Mouse (Mus musculus): ENCODE measurements at regions not wholly inside any gene's neighbourhood (a gene's known extent, or its start where the extent isn't known, plus 50 kb on each side); places are given as distances from the start of the nearest gene placed in this dataset.

DNA sequence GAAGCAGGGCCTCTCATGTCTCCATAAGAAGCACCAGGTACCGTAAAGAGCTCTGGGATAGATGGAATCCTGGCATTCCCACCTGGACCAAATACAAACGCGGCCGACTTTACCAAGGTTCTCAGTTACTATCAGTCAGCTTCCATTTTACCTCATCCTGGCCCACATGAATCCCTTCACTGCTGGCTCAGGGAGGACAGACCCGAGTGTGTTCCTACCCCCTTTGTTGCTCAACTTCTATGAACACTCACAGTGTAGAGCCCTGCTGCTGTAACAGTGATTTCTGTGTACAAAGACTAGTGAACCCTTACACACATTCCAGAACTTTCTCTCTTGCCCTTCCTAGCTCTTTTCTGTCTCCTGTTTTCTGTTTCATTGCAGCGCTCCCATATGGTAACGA is 229.0 kb upstream of the Ercc4 start:
- TF ChIP-seq CTCF (IDR thresholded peaks at IDR 0.05), result no peak
- Histone ChIP-seq H3K27ac (no peak overlapping the region), H3K4me3 (no peak overlapping the region)
- intact Hi-C loops (cut with DNase I), result no loop called here
- DNase-seq, result no peak

DNA sequence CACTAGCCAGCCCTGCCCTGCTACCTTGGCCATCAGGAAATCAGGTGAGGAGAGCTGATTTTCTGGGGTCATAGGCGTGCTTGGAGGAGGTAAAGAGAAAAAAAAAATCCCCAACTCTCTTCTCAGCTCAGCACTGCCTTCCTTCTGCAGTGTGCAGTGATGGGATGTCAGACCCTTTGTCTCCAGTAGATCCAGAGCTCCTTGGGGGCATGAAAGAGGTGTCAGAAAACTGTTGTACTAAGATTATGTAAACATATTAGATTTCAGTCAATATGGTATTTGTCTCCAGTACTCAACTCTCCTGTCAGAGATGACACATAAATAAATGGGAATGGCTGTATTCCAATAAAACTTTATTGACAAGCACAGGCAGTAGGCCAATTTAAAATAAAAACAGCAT is 226.8 kb upstream of the Ercc4 start:
- TF ChIP-seq CTCF (IDR thresholded peaks at IDR 0.05), result no peak
- Histone ChIP-seq H3K4me3 (no peak overlapping the region), H3K27ac (no peak overlapping the region)
- intact Hi-C loops (cut with DNase I), result no loop called here
- DNase-seq, result no peak

DNA sequence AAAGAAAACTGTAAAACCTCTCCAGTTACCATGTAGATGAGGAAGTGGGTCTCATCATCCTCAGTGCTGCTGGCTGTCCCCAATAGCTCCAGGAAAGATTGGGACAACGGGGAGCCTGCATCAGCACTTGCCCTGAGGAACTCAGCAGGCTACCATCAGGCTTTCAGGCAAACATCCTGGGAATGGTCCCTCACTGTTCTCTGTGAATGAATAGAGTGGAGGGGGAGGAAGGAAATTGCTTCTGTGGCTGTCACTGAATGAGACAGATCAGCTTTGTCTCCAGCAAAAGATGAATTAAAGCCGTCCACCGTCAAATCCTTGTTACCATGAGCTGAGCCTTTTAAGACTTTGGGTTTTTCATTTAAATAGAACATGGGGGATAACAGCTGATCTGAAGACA is 224.9 kb upstream of the Ercc4 start:
- intact Hi-C loops (cut with DNase I), result no loop called here
- DNase-seq, result no peak
- Histone ChIP-seq H3K4me3 (no peak overlapping the region), H3K27ac (no peak overlapping the region)
- no peak for TF ChIP-seq CTCF (IDR thresholded peaks at IDR 0.05)

DNA sequence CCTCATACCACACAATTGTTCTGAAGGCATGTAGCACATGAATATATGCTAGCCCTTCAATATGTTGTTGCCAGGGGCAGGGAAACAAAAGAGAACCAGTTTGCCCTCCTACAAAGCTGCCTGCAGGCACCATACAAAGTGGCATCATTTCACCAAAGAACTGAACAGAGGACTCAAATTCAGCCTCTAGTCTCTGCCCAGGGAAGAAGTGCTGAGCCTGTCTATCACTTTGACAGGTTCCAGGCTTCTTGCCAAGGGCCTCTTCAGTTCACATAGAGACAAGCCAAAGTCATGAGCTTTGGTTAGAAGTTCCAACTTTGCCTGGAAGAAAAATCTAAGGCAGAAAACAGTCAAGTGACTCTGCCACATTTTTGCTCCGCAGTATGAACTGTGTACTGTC is 223.4 kb upstream of the Ercc4 start:
- intact Hi-C loops (cut with DNase I), result no loop called here
- no peak for TF ChIP-seq CTCF (IDR thresholded peaks at IDR 0.05)
- no peak for DNase-seq

DNA sequence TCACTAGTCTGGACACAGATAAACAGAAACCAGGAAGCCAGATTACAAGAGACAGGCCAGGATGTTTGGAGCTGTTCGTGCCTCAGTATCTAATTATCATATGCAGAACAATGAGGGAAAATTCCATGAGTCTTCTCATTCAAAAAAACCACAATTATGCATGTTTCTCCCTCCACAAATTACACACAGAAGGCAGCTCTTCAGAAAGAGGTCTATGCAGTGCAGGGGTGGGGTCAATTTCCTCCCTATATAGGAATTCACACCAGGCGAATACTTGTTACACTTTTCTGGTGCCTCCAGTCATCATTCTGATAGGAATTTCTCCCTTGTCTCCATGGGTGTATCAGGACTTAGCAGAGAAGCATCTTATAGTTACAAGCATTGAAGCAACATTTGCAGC is 222.1 kb upstream of the Ercc4 start:
- Histone ChIP-seq H3K4me3 (no peak overlapping the region), H3K27ac (no peak overlapping the region)
- intact Hi-C loops (cut with DNase I), result no loop called here
- TF ChIP-seq CTCF (IDR thresholded peaks at IDR 0.05), result no peak
- no peak for DNase-seq

More for the DNA sequence above, 223.4 kb upstream of the Ercc4 start:
- Histone ChIP-seq H3K27ac (no peak overlapping the region), H3K4me3 (no peak overlapping the region)

DNA sequence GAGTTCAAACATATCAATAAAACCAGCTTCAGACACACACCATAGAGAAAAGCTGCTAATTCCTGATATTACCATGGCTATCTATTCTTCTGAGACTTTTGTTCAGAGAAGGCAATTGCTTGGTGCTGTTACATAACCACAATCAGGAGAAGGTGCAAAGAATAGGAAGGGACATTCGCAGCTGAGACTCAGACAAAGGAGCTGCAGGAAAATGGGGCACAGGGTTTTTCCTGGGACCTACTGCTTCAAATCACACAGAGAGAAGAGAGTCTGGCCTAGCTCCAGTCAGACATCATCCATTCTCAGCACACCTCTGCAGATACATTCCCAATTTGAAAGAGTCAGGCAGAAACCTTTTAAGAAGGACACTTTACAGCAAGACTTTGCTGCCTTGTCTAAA is 219.4 kb upstream of the Ercc4 start:
- DNase-seq, result no peak
- no peak overlapping the region for H3K27ac ChIP-seq
- intact Hi-C loops (cut with DNase I), result no loop called here
- no peak overlapping the region for H3K4me3 ChIP-seq
- TF ChIP-seq CTCF (IDR thresholded peaks at IDR 0.05), result no peak

DNA sequence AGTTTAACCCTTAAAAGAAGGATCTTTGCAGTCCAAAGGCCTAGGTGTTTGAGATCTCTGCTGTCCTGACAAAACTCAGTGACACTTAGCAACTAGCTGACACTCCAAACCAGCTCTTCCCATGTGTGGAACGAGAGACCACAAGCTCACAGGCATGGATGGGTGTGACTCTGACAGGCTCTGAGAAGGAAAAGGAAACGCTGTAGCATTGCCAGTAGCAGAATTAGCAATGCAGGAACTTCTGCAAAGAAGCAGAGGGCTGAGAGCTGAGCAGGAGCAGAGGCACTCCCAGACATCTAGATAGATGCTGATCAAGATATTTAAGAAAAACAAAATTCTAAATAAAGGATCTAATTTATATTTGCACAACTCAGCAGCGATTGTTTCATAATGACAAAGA is 218.9 kb upstream of the Ercc4 start:
- TF ChIP-seq CTCF (IDR thresholded peaks at IDR 0.05), result no peak
- H3K4me3 ChIP-seq, result no peak overlapping the region
- DNase-seq, result no peak
- intact Hi-C loops (cut with DNase I), result no loop called here
- H3K27ac ChIP-seq, result no peak overlapping the region

DNA sequence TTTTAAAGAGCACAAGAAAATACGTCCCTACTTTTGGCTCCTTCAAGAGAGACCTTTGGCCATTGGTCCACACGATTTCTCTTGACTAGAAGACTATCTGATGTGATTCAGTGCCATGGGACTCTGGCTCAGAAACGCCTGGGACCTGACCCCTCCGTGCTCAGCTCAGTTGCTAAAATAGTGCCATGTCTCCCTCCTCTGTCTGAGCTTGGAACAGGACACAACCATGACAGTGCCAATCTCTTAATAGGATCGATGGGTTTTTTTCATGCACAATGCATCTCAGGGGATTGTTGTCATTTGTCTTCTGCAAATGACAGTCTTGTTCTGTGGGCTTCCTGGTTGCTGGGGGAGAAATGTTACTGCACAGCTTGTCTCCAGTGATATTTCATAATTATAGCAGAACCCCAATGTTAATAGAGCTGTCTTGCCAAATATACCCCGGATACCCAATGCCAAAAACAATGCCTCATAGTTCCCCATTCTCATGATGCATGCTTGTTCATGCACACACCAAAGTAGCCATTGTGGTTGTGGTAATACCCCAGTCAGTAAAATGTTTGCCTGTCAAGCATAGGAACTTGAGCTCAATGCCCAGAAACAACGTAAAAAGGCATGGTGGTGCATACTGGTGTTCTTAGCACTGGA is 216.7 kb upstream of the Ercc4 start:
- no peak for TF ChIP-seq CTCF (IDR thresholded peaks at IDR 0.05)
- DNase-seq, result no peak
- no peak overlapping the region for H3K4me3 ChIP-seq
- no peak overlapping the region for H3K27ac ChIP-seq
- intact Hi-C loops (cut with DNase I), result no loop called here

DNA sequence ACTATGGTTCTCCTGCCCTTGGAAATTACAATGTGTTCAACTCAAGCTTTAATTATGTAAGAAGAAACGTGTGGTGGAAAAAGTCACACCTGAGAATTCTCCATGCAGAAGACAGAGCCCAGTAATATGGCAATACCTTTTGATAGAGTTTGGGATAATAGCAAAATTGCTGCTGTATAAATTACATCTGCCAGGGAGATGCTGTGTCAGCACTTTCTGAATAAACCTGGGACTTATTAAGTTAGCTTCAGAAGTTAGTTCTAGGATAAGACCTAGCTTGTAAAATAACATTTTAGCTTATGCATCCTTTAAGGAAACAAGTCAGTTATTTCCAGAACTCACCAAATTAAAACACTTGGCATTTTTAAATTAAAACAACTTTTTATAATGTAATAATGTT is 212.2 kb upstream of the Ercc4 start:
- DNase-seq, result no peak
- Histone ChIP-seq H3K27ac (no peak overlapping the region), H3K4me3 (no peak overlapping the region)
- no peak for TF ChIP-seq CTCF (IDR thresholded peaks at IDR 0.05)
- intact Hi-C loops (cut with DNase I), result no loop called here

DNA sequence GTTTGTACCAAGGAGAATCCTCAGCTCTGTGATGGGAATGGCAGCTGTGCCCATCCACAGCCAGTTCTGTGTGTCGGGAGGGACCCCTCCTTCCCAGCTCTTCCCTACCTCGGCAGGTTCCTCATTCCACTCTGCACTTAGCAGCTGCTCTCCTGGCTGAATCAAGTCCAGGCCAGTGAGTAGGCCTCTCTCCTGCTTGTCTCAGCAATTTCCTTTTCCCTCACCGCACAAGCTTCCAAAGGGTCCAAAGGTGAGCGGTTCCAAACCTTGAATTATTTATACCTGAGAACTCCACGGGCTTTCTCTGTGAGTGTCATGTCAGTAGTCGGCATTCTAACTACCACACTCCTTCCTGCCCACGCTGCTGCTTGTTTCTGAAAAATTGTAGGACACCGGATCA is 208.8 kb upstream of the Ercc4 start:
- H3K4me3 ChIP-seq, result no peak overlapping the region
- H3K27ac ChIP-seq, result no peak overlapping the region
- intact Hi-C loops (cut with DNase I), result no loop called here
- TF ChIP-seq CTCF (IDR thresholded peaks at IDR 0.05), result no peak
- no peak for DNase-seq

DNA sequence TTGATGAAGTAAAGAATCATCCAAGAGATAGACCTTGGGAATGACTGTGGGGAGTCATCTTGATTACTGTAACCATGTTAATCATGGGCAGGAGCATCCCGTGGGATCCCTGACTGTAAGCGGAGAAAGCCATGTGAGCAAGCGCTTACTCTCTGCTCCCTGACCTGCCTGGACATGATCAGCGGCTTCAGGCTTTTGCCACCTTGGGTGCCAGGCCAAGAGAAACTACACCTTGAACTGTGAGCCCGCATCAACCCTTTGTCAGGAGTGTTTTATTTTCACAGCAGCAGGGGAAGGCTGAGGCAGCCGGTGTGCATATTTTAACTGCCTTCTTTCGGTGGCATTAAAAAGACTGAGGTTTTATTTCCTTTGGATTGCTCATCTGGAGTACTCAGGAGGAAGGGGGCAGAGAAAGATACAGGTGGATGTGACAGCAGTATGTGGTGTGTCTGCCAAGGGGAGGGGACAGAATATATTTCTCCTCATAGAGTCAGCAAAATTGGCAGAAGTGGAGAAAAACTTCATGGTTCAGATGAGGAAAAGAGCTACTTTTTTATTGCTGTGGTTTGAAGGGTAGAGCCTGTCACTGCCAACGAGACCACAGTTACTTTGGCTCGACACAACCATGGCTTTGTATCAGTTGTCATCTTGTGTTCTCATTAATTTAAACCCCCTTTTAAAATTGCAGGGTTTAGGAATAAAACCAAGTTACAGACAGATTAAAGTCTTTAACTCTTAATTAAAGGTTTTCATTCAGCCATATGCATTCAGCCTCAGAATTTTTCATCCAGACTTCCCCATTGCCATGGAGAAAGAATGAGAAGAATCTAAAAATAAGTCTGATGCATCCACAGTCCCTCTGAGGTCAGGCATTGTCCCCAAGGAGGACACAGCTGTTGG is 208.1 kb upstream of the Ercc4 start:
- no peak overlapping the region for H3K4me3 ChIP-seq
- TF ChIP-seq CTCF (IDR thresholded peaks at IDR 0.05), result no peak
- intact Hi-C loops (cut with DNase I), result no loop called here
- H3K27ac ChIP-seq, result peak overlapping the region; percentile 28
- DNase-seq, result no peak

DNA sequence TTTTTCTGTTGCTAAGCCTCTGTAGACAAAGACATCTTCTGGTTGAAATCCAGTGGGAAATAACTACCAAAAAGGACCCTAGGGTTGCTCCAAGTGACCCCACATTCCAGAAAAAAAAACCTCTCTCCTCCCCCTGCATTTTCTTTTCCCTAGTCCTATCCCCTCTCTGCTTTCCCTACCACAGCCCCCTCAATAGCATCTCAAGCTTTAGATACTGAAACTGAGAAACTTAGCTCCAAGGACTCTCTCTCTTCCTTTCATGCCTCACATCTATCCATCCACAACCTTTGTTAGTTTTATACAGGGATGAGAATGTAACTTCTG is 207.5 kb upstream of the Ercc4 start:
- no peak for TF ChIP-seq CTCF (IDR thresholded peaks at IDR 0.05)
- DNase-seq, result no peak
- intact Hi-C loops (cut with DNase I), result no loop called here
- H3K4me3 ChIP-seq, result no peak overlapping the region
- H3K27ac ChIP-seq, result no peak overlapping the region

DNA sequence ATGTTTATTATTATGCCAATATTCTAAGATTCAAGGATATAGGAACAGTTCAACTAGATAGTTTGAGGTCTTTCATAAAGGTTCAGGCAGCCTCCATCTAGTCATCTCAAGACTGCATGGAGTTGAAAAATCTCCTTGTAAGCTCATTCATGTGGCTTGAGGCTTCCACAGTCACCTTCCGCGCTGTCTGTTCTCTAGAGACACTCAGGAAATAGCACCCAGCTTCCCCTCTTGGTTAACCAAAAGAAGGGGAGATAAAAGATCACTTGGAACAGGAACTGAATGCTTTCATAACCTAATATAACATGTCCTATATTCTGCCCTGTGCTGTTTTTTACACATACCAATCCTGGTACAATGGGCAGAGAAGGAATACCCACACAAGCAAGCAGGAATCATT is 206.3 kb upstream of the Ercc4 start:
- intact Hi-C loops (cut with DNase I), result no loop called here
- no peak overlapping the region for H3K27ac ChIP-seq

DNA sequence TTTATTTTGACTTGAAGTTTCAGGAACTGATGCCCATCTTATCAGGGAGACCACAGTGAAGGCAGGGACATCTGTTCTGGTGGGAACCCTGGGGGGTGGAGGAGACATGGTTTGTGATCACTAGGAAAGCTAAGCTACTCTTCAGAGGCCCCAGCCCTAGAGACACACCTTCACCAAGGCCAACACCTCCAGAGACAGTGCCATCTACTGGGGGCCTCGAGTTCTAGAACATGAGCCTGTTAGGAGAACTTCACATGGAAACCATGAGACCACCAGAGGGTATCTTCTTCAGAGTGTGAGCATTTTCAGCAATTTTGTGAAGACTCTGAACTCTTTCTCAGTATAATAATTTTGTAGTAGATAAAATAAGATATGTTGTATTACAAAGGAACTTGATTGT is 204.5 kb upstream of the Ercc4 start:
- Histone ChIP-seq H3K4me3 (no peak overlapping the region), H3K27ac (no peak overlapping the region)
- no peak for DNase-seq
- TF ChIP-seq CTCF (IDR thresholded peaks at IDR 0.05), result no peak
- intact Hi-C loops (cut with DNase I), result no loop called here

More for the DNA sequence above, 206.3 kb upstream of the Ercc4 start:
- no peak for TF ChIP-seq CTCF (IDR thresholded peaks at IDR 0.05)
- DNase-seq, result no peak
- H3K4me3 ChIP-seq, result no peak overlapping the region
